Mouse (Mus musculus): Measurements from ENCODE around the gene Tdrd3. TPM values are rescaled to one million over a fixed set of nuclear protein-coding genes. Genes with fewer than 3 reads are reported as not detected.

Tdrd3 gene
- total RNA-seq, 2 experiments from 2014 or later, result 25.0 to 40.0 TPM

DNA sequence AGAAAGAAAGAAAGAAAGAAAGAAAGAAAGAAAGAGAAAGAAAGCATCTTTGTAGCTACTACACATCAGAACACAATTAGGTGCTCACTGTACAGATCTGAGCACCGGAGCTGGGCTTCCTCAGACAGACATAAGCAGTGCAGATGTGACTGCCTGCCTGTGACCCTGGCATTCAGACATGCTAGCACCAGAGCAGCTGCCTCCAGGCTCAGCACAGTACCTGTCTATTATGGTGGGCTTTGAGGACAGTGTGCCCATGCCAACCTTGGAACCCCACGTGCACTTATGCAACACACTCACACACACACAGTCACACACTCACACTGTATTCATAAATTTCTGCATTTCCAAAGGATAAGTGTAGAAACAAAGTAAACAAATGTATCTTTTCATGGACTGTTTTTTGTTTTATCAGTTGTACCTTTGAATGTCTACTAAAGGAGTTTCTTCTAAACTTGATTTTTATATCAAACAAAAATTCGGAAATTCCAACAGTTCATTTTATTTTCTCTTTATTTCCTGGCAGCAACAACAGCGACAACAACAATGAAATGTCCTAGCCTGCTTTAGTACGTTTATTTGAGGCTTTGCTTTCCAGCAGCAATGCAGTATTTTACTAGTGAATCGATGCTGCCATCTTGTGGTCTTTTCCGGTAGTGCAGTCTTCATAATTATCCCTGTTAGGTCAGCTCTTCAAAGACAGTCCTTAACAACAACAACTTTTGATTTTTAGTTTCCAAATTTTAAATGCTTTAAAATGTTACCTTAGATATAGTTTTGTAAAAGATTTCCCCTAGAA, 35.4 kb downstream of the Tdrd3 start:
- ATAC-seq (replicated peaks; ENCODE audit: poor library complexity, severe bottlenecking), result peak; percentile 98

DNA sequence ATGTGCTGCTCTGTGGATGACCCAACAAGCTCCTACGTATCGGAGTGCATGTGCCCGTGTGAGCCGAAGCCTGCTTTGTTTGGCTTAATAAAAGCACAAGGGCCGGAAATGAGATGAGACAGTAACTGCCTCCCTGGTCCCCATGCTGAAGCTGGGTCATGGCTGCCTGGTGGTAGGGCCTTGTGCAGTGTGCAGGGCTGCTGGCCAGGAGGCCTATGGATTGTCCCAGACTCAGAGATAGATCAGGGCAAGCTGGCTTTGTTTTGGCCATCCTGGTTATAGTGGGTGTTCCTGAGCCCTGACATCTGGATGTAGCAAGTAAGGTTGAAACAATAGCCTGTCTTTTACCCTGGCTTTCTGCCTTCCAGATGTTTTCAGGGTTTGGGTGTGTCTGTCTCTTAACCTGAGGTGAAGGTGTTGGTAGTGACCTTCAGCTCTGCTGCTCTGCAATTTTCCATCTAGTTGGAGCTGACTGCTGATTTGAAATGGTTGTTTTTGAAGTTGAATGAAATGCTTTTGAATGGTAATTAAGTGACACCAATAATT, 39.3 kb downstream of the Tdrd3 start:
- ATAC-seq (replicated peaks; ENCODE audit: poor library complexity, severe bottlenecking), result no peak

DNA sequence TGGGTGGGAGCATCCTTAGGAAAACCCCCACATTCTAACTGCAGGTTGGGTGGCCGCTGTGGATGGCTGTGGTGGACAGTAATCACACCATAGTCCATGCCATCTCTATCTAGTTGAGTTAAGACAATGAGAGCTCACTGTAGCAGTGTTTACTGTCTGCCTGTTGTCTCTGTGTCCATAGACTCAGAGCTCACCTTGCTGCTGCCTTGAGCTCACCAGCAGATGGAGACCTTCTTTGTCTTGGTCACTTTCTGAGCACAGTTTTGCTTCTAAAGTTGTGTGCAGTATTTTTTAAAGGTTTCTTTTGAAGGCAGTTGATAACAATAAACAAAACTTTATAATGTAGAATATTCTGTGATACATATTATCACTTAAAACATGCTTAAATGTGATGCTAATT, 43.3 kb downstream of the Tdrd3 start:
- ATAC-seq (replicated peaks; ENCODE audit: poor library complexity, severe bottlenecking), result no peak

DNA sequence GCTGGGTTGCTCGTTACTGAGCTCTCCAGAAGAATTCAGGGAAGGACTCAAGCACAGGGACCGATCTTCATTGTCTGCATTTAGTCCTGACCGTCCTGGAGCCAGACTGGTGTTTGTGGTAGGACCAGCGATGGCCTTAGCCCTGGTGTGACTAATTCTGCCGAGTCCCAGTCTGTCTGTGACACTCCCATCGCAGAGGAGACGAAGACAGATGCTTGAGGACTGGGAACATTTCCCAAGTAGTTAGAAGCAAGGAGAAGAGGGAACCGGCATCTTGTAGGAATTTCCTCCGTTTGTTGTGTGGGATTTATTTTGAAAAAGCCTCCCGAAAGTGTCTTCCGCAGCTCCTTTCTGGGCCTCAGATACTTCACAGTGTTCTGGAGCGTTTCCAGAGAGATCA, 45.1 kb downstream of the Tdrd3 start:
- no peak for ATAC-seq (replicated peaks; ENCODE audit: poor library complexity, severe bottlenecking)

DNA sequence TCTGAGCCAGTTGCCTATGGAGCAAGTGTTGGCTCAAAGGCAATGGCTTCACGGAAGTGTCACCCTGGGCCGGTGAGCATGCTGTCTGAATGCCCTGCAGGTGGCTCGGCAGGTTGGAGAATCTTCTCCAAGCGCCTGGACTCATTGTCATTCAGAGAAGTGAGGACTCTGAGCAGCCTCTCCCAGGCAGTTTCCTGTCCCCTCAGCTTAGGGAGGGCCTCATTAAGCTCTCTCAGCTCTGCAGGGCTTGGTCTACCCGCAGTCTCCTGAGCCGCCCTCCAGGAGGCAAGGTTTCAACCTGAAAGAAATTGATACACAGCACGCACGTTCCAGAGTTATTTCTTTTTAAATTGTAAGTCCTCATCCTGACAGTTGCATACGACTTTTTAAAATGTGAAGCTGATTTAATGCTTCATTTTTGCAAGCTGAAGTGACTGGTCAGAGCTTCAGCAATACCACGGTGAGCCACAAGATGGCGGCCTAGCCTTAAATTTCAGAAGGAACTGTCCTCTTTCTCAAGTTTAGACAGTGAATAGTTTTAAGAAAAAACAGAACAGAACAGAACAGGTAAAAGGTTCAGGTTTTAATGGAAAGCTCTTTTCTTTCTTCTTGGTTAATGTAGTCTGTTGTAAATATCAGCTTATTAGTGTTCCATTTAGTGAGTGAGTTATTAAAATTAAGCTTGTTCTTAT, 47.7 kb downstream of the Tdrd3 start:
- ATAC-seq (replicated peaks; ENCODE audit: poor library complexity, severe bottlenecking), result peak; percentile 90

DNA sequence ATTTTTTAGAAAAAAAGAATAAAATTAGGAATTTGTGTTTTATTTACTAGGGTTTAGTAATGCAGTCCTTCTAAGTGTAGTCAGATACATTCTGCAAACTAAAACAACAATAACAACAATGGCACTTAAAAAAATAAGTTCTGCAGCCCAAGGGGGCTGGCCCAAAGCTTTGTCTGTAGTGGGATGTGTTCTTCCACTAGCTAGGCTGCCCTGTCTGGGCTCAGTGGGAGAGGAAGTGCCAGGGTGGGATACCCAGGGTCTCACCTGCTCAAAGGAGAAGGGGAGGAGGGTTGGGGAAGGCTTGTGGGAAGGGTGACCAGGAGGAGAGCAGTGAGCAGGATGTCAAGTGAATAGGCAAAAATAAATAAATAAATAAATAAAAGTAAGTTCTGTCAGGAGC, 48.2 kb downstream of the Tdrd3 start:
- ATAC-seq (replicated peaks; ENCODE audit: poor library complexity, severe bottlenecking), result no peak

DNA sequence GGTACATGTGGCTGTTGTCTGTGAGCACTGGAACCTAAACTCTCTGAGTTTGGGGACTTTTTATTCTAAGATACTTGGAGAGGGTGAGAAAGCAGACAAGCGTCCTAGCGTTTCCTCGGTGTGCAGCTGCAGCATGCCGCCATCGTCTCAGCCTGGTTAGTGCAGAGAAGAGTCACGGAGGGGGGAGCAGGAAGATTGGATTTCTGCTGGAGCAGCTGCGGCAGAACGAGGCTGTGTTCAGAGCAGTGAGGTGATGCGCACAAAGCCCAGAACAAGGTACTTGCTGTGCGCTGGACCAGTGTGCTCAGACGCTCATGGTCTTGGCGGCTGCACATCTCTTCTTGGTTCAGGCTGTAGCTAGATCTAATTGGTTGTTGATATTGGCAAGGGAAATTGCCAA, 51.1 kb downstream of the Tdrd3 start:
- no peak for ATAC-seq (replicated peaks; ENCODE audit: poor library complexity, severe bottlenecking)

DNA sequence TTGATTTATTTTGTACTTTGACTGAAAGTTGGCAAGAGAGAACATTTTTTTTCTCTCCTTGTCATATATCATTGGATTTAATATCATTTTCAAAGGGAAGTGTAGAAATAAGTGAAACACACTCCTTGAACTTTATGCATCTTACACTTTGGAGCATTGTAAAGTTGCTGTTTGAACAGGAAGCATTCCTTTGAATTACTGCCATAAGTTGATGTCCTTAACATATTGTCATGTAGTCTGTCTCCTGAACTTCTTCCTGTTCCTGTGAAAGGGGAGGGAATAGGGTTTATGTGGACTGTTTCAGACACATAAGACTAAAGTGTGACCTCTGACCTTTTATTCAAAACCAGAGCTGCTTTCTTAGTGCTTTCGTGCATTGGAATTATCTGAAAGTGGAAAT, 55.1 kb downstream of the Tdrd3 start:
- no peak for ATAC-seq (replicated peaks; ENCODE audit: poor library complexity, severe bottlenecking)

DNA sequence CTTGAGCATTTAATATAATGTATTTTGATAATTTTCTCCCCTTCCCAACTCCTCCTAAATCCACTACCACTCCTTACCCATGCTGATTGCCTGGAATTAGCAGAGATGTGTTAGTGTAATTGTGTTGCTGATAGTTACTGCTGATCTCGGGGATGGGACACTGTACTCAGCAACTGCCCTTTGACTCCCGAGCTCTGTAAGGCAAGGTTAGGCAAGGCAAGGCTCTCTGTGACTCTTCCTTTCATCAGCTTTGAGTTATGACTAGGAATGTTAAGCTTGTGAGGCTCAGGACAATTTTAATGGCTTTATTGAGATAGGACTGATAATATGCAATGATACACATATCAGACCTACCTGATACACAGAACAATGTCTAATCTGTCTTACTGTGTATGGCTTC, 56.3 kb downstream of the Tdrd3 start:
- no peak for ATAC-seq (replicated peaks; ENCODE audit: poor library complexity, severe bottlenecking)

DNA sequence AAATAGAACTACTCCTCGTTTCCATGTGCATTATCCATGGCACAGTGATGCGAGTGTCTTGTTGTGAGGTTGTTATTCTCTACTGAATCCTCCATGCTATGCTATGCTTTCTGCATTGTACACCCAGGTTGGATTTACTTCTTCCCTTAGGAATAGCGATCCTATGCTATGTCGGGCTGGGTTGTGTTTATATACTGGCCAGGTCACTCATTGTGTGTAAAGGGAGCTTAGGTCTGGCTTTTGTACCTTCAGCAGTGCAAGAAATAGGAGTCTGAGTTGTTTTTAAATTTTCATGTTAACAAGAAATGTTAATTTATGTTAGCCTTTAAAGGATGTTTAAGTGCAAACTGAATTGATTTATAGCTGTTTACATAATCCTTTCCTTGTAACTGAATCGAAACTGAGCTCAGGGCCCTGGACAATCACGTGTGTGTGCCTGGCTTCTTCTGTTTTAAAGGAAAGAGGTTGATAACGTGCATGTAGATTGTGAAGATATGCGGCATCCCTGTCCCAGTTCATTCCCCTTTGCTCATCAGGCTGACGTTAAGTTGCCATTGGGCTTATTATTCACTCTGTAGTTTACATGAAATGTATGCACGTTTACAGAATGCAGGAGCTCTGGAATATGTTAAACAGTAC, 59.4 kb downstream of the Tdrd3 start:
- ATAC-seq (replicated peaks; ENCODE audit: poor library complexity, severe bottlenecking), result no peak

DNA sequence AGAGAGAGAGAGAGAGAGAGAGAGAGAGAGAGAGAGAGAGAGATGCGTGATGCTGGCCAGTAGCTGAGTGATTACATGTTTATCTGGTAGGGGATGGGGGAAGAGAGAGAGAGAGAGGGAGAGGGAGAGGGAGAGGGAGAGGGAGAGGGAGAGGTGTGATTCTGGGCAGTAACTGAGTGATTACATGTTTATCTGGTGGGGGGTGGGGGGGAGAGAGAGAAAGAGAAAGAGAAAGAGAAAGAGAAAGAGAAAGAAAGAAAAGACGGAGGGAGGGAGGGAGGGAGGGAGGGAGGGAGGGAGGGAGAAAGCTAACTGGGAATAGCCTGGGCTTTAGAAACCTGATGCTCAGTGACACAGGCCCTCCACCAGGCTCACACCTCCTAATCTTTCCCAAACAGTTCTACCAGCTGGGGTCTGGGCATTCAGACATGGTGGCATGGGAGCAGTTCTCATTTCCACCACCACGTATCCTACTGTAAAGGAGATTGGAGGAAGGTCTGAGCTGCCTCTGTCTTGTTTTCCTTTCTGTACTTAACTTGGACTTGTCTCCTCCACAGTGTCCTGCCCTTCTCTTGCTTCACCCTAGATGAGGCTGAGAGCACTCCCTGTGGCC, 62.0 kb downstream of the Tdrd3 start:
- no peak for ATAC-seq (replicated peaks; ENCODE audit: poor library complexity, severe bottlenecking)

DNA sequence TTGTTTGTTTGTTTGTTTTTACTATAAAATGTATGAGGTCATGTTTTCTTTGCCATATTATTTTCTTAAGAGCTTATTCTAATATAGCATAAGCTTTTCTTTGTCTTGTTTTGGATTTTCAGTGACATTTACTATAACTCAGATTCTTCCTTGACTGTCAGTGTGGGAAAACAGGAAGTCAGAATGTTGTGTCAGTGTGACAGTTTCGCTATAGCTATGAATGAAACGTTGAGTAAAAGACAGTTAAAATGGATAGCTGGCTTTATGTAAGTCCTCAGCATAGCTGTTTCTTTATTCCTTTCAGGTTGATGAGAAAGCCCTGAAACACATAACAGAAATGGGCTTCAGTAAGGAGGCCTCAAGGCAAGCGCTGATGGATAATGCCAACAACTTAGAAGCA, 69.4 kb downstream of the Tdrd3 start:
- peak; percentile 76 for ATAC-seq (replicated peaks; ENCODE audit: poor library complexity, severe bottlenecking)

DNA sequence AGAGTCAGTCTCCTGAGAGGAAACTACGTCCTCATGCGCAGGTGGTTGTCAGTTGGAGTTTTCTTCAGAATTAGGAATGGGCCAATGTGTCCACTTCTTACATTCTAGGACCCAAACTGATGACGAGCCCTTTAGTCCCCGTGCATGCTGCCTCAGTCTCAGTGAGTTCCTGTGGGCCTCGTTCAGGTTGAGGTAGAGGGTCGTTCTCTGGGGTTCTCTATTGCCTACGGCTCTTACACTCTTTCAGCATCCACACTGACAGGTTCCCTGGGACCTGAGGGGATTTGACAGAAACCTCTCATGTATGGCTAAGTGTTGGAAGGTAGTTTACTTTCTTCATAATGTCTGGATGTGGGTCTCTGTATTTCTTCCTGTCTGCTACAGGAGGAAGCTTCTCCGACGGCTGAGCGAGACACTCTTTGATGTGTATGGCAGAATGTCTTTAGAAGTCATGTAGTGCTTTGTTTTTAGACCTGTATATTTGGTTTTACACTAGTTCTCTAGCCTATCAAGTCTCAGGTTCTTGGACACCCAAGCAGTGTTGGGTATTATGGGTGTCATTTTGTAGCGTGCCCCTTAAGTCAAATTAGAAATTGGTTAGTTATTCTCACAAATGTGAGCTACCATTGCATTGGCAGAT, 81.6 kb downstream of the Tdrd3 start:
- ATAC-seq (replicated peaks; ENCODE audit: poor library complexity, severe bottlenecking), result no peak

DNA sequence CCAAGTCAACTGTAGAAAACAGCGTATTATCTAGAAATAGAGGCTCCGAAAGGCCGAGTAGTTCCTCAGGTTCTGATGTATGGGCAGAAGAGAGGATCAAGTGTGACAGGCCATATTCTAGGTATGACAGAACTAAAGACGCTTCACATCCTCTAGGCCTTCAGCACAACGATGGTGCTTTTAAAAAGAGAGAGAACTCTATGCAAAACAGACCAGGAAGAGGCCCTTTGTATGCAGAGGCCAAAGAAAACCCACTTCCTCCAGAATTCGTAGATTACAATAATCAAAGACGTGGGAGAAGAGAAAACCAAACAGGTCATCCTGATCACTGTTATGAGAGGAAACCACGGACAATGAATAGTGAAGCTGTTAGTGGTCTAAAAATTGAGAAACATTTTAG, 89.5 kb downstream of the Tdrd3 start:
- ATAC-seq (replicated peaks; ENCODE audit: poor library complexity, severe bottlenecking), result no peak

DNA sequence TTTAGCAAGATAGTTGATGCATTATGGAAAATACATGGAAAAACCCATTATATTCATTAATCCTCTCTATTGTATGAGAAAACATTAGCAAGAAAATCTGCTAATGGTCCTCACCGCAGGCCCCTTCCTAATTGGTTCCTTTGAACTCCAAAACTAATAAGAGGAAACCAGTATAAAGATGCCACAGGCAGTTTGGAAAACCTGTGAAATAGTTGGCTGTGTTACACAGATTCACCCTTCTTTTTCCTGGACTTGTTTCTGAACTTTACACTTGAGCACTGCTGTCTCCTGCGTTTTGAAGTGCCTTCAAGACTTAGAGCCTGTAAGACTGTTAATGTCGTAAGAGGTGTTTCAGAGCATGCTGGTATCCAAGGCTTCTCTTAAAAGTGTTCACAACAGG, 98.8 kb downstream of the Tdrd3 start:
- no peak for ATAC-seq (replicated peaks; ENCODE audit: poor library complexity, severe bottlenecking)

DNA sequence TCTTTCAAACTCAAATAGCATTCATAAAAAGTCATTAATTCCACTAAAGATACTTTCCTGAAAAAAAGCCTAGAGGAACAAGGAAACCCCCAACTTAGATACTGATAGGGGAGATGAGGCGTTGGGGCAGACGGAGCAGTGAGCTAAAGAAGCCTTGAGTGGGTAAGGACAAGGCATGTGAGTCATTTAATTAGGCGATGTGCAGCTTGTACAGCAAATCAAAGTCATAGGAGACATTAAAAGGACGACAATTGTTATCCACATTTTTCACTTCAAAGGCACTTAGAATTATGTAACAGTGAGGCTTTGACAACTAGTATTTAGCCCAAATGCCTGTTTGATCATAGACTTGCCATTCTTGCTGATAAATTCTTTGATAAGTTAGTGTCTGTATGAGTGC, 100.9 kb downstream of the Tdrd3 start:
- no peak for ATAC-seq (replicated peaks; ENCODE audit: poor library complexity, severe bottlenecking)

DNA sequence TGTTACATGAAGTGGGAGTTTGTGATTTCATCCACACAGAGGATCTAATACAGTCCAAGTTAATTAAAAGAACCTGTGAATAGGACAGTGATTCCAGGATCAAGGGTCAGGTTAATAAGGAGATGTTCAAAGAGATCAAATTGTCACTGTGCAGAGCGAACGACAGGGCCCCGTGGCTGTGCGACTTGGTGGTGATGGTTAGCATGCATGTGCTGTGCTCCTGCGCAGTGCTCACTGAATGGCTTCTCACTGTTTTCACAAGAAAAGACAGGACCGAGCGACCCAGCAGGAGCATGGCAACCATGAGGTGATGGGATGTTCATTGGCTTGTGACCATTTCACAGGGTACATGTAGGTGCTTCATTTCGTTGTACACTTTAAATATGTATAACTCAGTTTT, 115.4 kb downstream of the Tdrd3 start:
- no peak for ATAC-seq (replicated peaks; ENCODE audit: poor library complexity, severe bottlenecking)

DNA sequence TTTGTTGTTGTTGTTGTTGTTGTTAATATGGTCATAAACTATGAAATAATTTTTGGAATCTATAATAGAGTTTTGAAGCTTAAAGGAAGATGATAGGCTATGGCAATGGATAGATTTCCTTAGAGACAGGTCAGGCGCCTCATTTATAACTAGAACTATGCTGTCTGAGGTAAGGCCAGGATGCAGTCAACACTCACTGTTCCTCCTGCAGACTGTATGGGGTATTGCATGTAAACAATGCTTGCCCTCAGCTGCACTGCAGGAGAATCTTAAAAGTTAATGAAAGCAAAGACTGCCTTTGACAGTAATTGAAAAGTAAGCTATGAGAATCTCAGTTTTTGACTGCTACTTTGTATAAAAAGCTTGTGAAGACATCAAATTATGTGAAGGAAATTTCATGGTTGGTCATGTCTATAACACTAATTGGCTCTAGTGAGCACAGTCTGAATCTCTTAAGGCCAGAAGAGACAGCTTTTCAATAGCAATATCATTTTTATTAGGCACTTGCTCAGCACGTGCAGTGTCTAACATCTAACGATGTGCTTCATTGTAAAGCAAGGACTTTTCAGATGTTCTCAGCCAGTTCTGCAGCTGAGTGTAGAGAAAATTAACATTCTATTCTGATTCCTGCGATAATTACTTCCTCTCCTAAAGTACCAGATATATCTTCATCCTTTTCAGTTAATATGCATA, 120.8 kb downstream of the Tdrd3 start:
- no peak for ATAC-seq (replicated peaks; ENCODE audit: poor library complexity, severe bottlenecking)

DNA sequence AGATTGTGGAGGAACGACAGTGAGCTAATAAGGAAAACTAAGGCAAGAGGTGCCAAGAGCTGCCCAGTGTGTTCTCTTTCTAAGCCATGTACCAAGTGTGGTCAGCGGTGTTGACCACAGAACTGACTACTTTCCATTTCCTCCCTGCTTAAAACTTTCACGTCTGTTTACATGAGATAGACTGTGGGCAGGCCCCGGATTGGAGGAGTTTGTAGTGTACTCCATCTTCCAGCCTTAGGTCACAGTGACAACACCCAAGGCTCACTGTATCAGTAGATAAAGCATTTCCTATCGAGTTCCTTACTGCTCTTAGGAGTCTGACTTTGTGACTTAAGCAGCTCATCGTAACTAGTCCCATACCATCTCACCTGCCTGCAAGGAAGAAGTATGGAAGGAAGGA, 133.5 kb downstream of the Tdrd3 start:
- ATAC-seq (replicated peaks; ENCODE audit: poor library complexity, severe bottlenecking), result no peak

DNA sequence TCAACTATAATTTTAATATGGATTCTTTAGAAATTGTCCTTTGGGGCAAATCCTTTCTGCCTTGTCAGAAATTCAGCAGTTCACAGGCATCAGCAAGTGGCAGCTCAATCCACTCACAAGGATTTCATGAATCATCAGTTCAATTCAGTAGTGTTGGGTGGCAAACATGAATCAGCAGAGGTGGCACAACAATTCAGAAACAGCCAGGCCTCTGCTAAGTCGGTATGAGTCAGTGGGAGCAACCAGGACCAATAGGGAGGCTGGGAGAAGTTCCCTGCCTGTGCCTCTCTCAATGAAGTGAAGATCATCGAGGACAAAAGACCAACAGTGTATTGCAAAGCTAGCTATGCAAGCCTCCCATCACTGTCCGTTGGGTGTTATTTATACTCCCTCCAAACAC, 135.8 kb downstream of the Tdrd3 start:
- ATAC-seq (replicated peaks; ENCODE audit: poor library complexity, severe bottlenecking), result no peak
